Mouse (Mus musculus) small intestine, adult 2 months (tissue): ENCODE measurements around the gene Ankrd13b.

Experiments
- CTCF ChIP-seq: fragments of 200-500 bp; IDR thresholded peaks from 2 replicates; pipeline ENCODE4 v1.5.1; 2012; ENCODE audit warnings: low read depth, mild to moderate bottlenecking, control low read depth, inconsistent platforms, low read length, moderate library complexity, mixed read lengths; ENCODE audit not compliant: insufficient replicate concordance, insufficient read length; ENCODE audit errors: extremely low read depth
- POLR2A ChIP-seq: fragments of 200-500 bp; IDR thresholded peaks from 2 replicates; pipeline ENCODE4 v1.6.1; 2012; ENCODE audit warnings: low read depth, mild to moderate bottlenecking, control low read depth, inconsistent platforms, low read length, moderate library complexity

GRCm38 (mm10) chr11:77471407-77471806 lies 18.1 kb downstream of the Ankrd13b start:
- TF ChIP-seq POLR2A, result no peak
- TF ChIP-seq CTCF, result no peak
